Mouse (Mus musculus): ENCODE measurements around the gene 1110065P20Rik. TPM values are rescaled to one million over a fixed set of nuclear protein-coding genes. Genes with fewer than 3 reads are reported as not detected.

The 1110065P20Rik gene
- 16.3 TPM for total RNA-seq (2023)

DNA sequence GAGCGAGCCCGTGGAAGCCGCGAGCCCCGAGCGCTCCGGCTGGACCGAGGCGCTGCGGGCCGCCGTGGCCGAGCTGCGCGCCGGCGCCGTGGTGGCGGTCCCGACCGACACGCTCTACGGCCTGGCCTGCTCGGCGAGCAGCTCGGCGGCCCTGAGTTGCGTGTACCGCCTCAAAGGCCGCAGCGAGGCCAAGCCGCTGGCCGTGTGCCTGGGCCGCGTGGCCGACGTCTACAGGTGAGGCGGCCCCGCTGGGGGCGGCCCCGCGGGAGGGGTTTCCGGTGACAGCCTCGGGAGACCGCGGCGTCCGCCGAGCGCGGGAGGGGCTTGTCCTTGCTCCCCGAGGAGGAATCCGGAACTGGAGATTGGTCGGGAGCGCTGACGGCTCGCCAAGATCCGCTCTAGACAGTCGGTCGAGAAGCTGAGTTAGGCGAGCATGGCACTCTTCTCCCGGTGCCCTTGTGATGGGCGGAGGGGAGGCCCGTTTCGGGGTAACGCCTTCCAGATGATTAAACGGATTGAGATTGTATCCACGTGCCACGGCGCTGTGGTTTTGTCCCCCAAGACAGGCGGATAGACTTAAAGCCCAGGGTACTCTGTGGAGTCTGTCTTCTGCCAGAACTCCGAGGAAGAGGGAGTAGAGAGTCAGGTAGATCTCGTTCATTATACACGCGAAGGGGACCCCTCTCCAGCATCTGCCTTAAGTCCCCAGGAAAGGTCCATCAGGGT, at the start of gene 1110065P20Rik:
Gene 1110065P20Rik (minus strand): TSS at position 264 of the 726 bp plus-strand sequence.

DNA sequence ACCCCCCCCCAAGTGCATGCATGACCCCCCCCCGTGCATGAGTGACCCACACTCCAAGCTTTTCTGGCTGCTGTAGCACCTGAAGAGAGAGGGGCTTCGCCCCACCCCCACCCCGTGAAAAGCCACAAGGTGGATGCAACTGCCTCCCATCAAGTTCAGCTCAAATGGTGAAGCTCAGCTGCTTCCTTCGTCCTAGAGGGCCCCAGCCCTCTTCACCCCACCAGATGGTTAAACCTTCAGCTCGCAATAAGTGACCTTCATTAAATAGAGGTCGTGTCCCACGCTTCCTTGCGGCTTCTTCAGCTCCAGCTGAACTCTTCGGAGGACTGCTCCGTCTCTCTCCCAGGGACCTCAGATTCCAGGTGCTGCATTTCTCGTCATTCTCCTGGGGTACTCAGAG, 29.6 kb upstream of the 1110065P20Rik start, which contains the start of gene Epha10:
Gene Epha10 (plus strand): TSS at position 301 of the 400 bp plus-strand sequence.

DNA sequence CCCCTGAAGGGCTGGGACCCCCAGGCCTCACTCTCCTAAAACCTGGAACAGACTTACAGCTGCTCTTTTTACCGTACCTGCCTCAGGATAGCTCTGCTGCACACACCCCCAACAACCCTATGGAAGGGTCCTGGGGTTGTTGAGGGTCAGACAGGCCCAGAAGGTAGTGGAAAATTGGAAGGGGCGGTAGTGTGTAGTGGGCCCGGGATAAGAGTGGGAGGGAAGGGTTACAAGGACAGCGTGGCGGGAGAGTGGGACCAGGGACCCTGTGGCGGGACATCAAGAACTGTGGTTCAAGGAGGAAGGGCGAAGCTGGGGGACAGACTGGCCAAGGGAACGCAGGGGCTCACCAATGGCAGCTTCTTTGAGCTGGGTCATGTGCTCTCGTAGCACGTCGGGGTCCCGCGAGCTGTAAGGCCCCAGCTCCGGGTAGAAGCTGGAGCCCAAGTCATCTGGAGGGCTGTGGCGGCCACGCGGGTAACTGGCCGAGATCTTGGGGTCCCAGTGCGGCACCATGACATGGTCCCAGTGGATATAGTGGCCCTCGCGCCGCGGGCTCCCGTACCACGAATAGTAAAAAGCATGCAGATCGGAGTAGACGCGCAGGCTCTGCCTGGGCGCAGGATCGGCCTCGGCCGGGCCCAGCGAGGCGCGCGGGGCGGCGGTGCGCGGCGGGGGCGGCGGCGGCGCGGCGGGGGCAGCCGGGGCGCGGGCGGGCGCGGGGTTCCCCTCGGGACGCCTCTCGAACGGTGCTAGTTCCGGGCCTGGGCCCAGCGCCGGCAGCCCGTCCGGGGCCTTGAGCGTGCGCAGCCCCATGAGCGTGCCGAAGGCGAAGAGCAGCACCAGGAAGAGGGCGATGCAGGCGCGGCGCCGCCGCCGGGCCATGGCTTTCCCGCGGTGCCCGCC, 10.5 kb upstream of the 1110065P20Rik start, which contains the start of gene Maneal:
Gene Maneal (minus strand): TSS at position 889 of the 906 bp plus-strand sequence.

DNA sequence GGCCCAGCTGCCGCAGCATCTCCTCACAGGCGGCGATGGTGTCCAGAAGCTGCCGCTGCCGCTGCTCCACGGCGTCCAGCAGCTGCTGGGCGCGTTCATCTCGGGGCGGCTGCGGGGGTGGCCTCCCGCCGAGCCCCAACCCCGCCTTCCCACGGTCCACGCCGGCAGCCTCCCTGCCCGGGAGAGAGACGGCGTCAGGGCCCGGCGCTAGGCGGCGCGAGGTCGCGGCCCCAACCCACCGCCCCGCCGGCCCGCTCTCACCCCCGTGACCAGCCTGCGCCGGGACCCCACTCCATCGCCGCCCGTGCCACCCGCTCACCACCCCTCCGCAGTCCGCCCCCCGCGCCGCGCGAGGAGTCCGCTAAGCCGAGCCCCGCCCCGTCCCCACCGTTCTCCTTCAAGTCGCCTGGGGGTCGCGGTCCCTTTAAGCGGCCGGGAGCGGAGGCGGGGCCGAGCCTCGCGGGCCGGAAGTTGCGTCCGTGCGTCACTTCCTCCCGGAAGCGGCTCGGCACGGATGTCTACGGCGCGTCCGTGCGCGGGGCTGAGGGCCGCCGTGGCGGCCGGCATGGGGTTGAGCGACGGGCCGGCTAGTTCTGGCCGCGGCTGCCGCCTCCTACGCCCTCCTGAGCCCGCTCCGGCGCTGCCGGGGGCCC, 609 bp downstream of the 1110065P20Rik start, which contains the start of gene Yrdc:
Gene Yrdc (plus strand): TSS at position 419 of the 653 bp plus-strand sequence.

DNA sequence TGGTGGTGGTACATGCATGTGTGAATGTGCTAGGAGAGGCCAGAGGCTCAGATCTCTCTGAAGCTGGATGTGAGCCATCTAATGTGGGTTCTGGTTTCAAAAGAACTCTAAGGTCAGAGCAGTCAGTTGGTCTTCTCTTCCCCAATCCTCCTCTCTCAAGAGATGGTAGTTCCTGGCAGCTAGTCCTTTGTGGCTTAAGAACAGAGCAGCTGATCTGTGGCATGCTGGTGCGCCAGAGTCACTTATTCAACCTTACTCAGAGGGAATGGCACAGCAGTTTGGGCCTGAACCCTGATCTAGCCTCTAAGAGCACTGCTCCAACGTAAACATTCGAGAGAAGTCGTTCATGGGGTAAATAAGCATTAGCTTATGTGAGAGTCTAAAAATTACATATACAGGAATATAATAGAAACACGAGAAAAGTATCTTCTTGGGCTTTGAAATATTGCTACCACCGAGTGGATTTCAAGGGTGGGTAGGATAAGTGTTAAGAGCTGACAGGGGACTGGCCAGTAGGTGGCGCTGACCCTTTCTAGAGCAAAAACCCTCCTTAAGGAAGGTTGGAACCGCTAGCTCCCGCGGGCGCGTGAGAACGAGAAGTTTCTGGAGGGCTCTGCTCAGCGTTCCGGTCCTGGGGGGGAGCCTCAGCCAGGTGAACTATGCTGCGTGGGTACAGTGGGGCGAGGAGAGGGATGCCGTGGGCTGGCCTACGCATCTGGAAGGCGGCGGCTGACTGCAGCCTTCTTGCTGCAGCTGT, 49.3 kb downstream of the 1110065P20Rik start, which contains the start of gene Mtf1:
Gene Mtf1 (plus strand): TSS at position 553 of the 757 bp plus-strand sequence.

Other genes starting within 250 kb of the 1110065P20Rik start
- not detected for gene 3100002H09Rik, start 240.4 kb downstream of the 1110065P20Rik start, total RNA-seq (2023)
- 0.12 TPM for gene Pou3f1, start 194.4 kb downstream of the 1110065P20Rik start, total RNA-seq (2023)
- gene Utp11, start 157.6 kb downstream of the 1110065P20Rik start, total RNA-seq (2023): 24.6 TPM
- 18.9 TPM for gene Fhl3, start 150.5 kb downstream of the 1110065P20Rik start, total RNA-seq (2023)
- 61.0 TPM for gene Sf3a3, start 136.4 kb downstream of the 1110065P20Rik start, total RNA-seq (2023)
- gene Inpp5b, start 109.3 kb downstream of the 1110065P20Rik start, total RNA-seq (2023): 96.9 TPM
- gene Mtf1, start 49.1 kb downstream of the 1110065P20Rik start, total RNA-seq (2023): 28.6 TPM
- gene Yrdc, start 517 bp downstream of the 1110065P20Rik start, total RNA-seq (2023): 90.7 TPM
- 5.1 TPM for gene Maneal, start 11.0 kb upstream of the 1110065P20Rik start, total RNA-seq (2023)
- gene Epha10, start 29.7 kb upstream of the 1110065P20Rik start, total RNA-seq (2023): not detected
- 23.6 TPM for gene 9930104L06Rik, start 85.9 kb upstream of the 1110065P20Rik start, total RNA-seq (2023)
- 4.0 TPM for gene Cdca8, start 88.1 kb upstream of the 1110065P20Rik start, total RNA-seq (2023)
- gene Rspo1, start 135.2 kb upstream of the 1110065P20Rik start, total RNA-seq (2023): not detected
- 79.2 TPM for gene Gnl2, start 165.4 kb upstream of the 1110065P20Rik start, total RNA-seq (2023)
- gene Dnali1, start 214.5 kb upstream of the 1110065P20Rik start, total RNA-seq (2023): not detected
- 44.9 TPM for gene Snip1, start 215.5 kb upstream of the 1110065P20Rik start, total RNA-seq (2023)
- 45.7 TPM for gene Meaf6, start 233.9 kb upstream of the 1110065P20Rik start, total RNA-seq (2023)